Mouse (Mus musculus) kidney, embryonic 14.5 days (tissue): ENCODE results near the gene Cacna1c. TPM values are rescaled to one million over a fixed set of nuclear protein-coding genes. Genes with fewer than 3 reads are reported as not detected.

ENCODE experiments used
- polyA plus RNA-seq: library from polyadenylated mRNA; unstranded; fragments of >200 nt; fragmentation: Nextera tagmentation; extraction: Ambion mirVana; gene quantifications from 2 replicates; pipeline ENCODE4 v1.2.1, GENCODE M21; 2014

The Cacna1c gene
- polyA plus RNA-seq, 1 experiment from 2014 or later, result 3.3 TPM

Other genes starting within 250 kb of the Cacna1c start
- gene Dcp1b, start 21.2 kb downstream of the Cacna1c start, polyA plus RNA-seq, result 9.3 and 9.4 TPM in 2 replicates
- 0.03 TPM in 1 of 2 replicates, not detected in the other for gene Cacna2d4, start 40.1 kb upstream of the Cacna1c start, polyA plus RNA-seq
- gene Lrtm2, start 134.3 kb upstream of the Cacna1c start, polyA plus RNA-seq, result 0.13 TPM in 1 of 2 replicates, not detected in the other
- 22.6 and 33.4 TPM in 2 replicates for gene Adipor2, start 221.3 kb upstream of the Cacna1c start, polyA plus RNA-seq